Mouse (Mus musculus): ENCODE data around the gene Nab1. TPM values are rescaled to one million over a fixed set of nuclear protein-coding genes. Genes with fewer than 3 reads are reported as not detected.
"Not testable (repeated sequence)": the region's sequence is repeated elsewhere in the genome, so short reads cannot be mapped to it uniquely, and the experiment has no call there.

Gene Nab1
- 13.2 and 18.8 TPM in 2 replicates for polyA plus RNA-seq (2014; fragmentation: Nextera tagmentation; extraction: Ambion mirVana)

GRCm38 (mm10) chr1:52500314-52500981 is at the start of gene Nab1:
Gene Nab1, minus strand, starts transcription at chr1:52500679.
- H3K9ac ChIP-seq (ENCODE audit: low read depth, low read length): peak within 1 kb of the TSS; percentile 87
- WGBS: 0% methylated on average over 11 of the region's 80 CpGs
- H3K27me3 ChIP-seq (ENCODE audit: control insufficient read depth, insufficient read depth, low read length): no peaks in the 10 kb centered on the region
- ATAC-seq (ENCODE audit: low FRiP score, low TSS enrichment): peak; percentile 92
- H3K4me2 ChIP-seq (replicated peaks; ENCODE audit: low read depth, low read length): peak within 1 kb of the TSS; percentile 84
- no peaks in the 10 kb centered on the region for H3K9me3 ChIP-seq (ENCODE audit: control insufficient read depth, low read length)
- peak within 1 kb of the TSS; percentile 80 for H3K4me3 ChIP-seq (ENCODE audit: low read length)
- H3K27ac ChIP-seq (ENCODE audit: low read depth, low read length): peak within 1 kb of the TSS; percentile 84
- H3K36me3 ChIP-seq (ENCODE audit: control insufficient read depth, insufficient read depth, low read length): no peaks in the 10 kb centered on the region
- H3K4me1 ChIP-seq (ENCODE audit: control insufficient read depth, insufficient read depth, low read length): no peaks in the 10 kb centered on the region

GRCm38 (mm10) chr1:52547451-52547850 is 47.0 kb upstream of the Nab1 start:
- H3K4me3 ChIP-seq (ENCODE audit: low read length): no peak overlapping the region
- no peak overlapping the region for H3K9ac ChIP-seq (ENCODE audit: low read depth, low read length)
- no peaks in the 10 kb centered on the region for H3K36me3 ChIP-seq (ENCODE audit: control insufficient read depth, insufficient read depth, low read length)
- H3K27ac ChIP-seq (ENCODE audit: low read depth, low read length): no peak overlapping the region
- no peaks in the 10 kb centered on the region for H3K27me3 ChIP-seq (ENCODE audit: control insufficient read depth, insufficient read depth, low read length)
- no peaks in the 10 kb centered on the region for H3K4me1 ChIP-seq (ENCODE audit: control insufficient read depth, insufficient read depth, low read length)
- H3K9me3 ChIP-seq (ENCODE audit: control insufficient read depth, low read length): peaks cover 4% of the 10 kb centered on the region; the same call in 1 of the 2 replicates
- no peak for ATAC-seq (ENCODE audit: low FRiP score, low TSS enrichment)
- WGBS: 86% methylated on average over 5 of the region's 5 CpGs
- no peak overlapping the region for H3K4me2 ChIP-seq (replicated peaks; ENCODE audit: low read depth, low read length)

GRCm38 (mm10) chr1:52546796-52547195 is 46.3 kb upstream of the Nab1 start:
- Histone ChIP-seq H3K9me3 (ENCODE audit: control insufficient read depth, low read length) (peaks cover 4% of the 10 kb centered on the region; the same call in 1 of the 2 replicates), H3K4me2 (replicated peaks; ENCODE audit: low read depth, low read length) (no peak overlapping the region), H3K4me3 (ENCODE audit: low read length) (no peak overlapping the region), H3K4me1 (ENCODE audit: control insufficient read depth, insufficient read depth, low read length) (no peaks in the 10 kb centered on the region), H3K36me3 (ENCODE audit: control insufficient read depth, insufficient read depth, low read length) (no peaks in the 10 kb centered on the region), H3K9ac (ENCODE audit: low read depth, low read length) (no peak overlapping the region), H3K27ac (ENCODE audit: low read depth, low read length) (no peak overlapping the region), H3K27me3 (ENCODE audit: control insufficient read depth, insufficient read depth, low read length) (no peaks in the 10 kb centered on the region)
- WGBS: 94% methylated on average over 3 of the region's 3 CpGs
- no peak for ATAC-seq (ENCODE audit: low FRiP score, low TSS enrichment)

- H3K36me3 ChIP-seq (ENCODE audit: control insufficient read depth, insufficient read depth, low read length); H3K27me3 ChIP-seq (ENCODE audit: control insufficient read depth, insufficient read depth, low read length); H3K9ac ChIP-seq (ENCODE audit: low read depth, low read length); H3K4me2 ChIP-seq (replicated peaks; ENCODE audit: low read depth, low read length); H3K27ac ChIP-seq (ENCODE audit: low read depth, low read length); ATAC-seq (ENCODE audit: low FRiP score, low TSS enrichment); H3K4me1 ChIP-seq (ENCODE audit: control insufficient read depth, insufficient read depth, low read length); H3K9me3 ChIP-seq (ENCODE audit: control insufficient read depth, low read length); H3K4me3 ChIP-seq (ENCODE audit: low read length): not testable (repeated sequence)
- 86% methylated on average over 3 of the region's 3 CpGs for WGBS
Measured at GRCm38 (mm10) chr1:52540124-52540523, 39.6 kb upstream of the Nab1 start.

- H3K4me2 ChIP-seq (replicated peaks; ENCODE audit: low read depth, low read length): no peak overlapping the region
- H3K36me3 ChIP-seq (ENCODE audit: control insufficient read depth, insufficient read depth, low read length): no peaks in the 10 kb centered on the region
- ATAC-seq (ENCODE audit: low FRiP score, low TSS enrichment): no peak
- H3K27ac ChIP-seq (ENCODE audit: low read depth, low read length): no peak overlapping the region
- no peaks in the 10 kb centered on the region for H3K27me3 ChIP-seq (ENCODE audit: control insufficient read depth, insufficient read depth, low read length)
- H3K9ac ChIP-seq (ENCODE audit: low read depth, low read length): no peak overlapping the region
- H3K4me1 ChIP-seq (ENCODE audit: control insufficient read depth, insufficient read depth, low read length): no peaks in the 10 kb centered on the region
- H3K4me3 ChIP-seq (ENCODE audit: low read length): no peak overlapping the region
- no peaks in the 10 kb centered on the region for H3K9me3 ChIP-seq (ENCODE audit: control insufficient read depth, low read length)
Measured at GRCm38 (mm10) chr1:52529933-52530332, 29.5 kb upstream of the Nab1 start.

GRCm38 (mm10) chr1:52527656-52528055 is 27.2 kb upstream of the Nab1 start:
- H3K4me2 ChIP-seq (replicated peaks; ENCODE audit: low read depth, low read length): no peak overlapping the region
- no peak overlapping the region for H3K27ac ChIP-seq (ENCODE audit: low read depth, low read length)
- H3K4me1 ChIP-seq (ENCODE audit: control insufficient read depth, insufficient read depth, low read length): no peaks in the 10 kb centered on the region
- H3K27me3 ChIP-seq (ENCODE audit: control insufficient read depth, insufficient read depth, low read length): no peaks in the 10 kb centered on the region
- no peak overlapping the region for H3K9ac ChIP-seq (ENCODE audit: low read depth, low read length)
- no peaks in the 10 kb centered on the region for H3K9me3 ChIP-seq (ENCODE audit: control insufficient read depth, low read length)
- H3K36me3 ChIP-seq (ENCODE audit: control insufficient read depth, insufficient read depth, low read length): no peaks in the 10 kb centered on the region
- H3K4me3 ChIP-seq (ENCODE audit: low read length): no peak overlapping the region
- 59% methylated on average over 2 of the region's 2 CpGs for WGBS
- ATAC-seq (ENCODE audit: low FRiP score, low TSS enrichment): no peak

- Histone ChIP-seq H3K36me3 (ENCODE audit: control insufficient read depth, insufficient read depth, low read length) (no peaks in the 10 kb centered on the region), H3K9me3 (ENCODE audit: control insufficient read depth, low read length) (no peaks in the 10 kb centered on the region), H3K4me2 (replicated peaks; ENCODE audit: low read depth, low read length) (no peak overlapping the region), H3K9ac (ENCODE audit: low read depth, low read length) (no peak overlapping the region), H3K4me3 (ENCODE audit: low read length) (no peak overlapping the region), H3K27me3 (ENCODE audit: control insufficient read depth, insufficient read depth, low read length) (no peaks in the 10 kb centered on the region), H3K4me1 (ENCODE audit: control insufficient read depth, insufficient read depth, low read length) (no peaks in the 10 kb centered on the region), H3K27ac (ENCODE audit: low read depth, low read length) (no peak overlapping the region)
- no peak for ATAC-seq (ENCODE audit: low FRiP score, low TSS enrichment)
- WGBS: 41% methylated on average over 2 of the region's 2 CpGs
Measured at GRCm38 (mm10) chr1:52527252-52527651, 26.8 kb upstream of the Nab1 start.

GRCm38 (mm10) chr1:52524663-52525062 is 24.2 kb upstream of the Nab1 start:
- Histone ChIP-seq H3K4me1 (ENCODE audit: control insufficient read depth, insufficient read depth, low read length) (no peaks in the 10 kb centered on the region), H3K4me2 (replicated peaks; ENCODE audit: low read depth, low read length) (no peak overlapping the region), H3K36me3 (ENCODE audit: control insufficient read depth, insufficient read depth, low read length) (no peaks in the 10 kb centered on the region), H3K9ac (ENCODE audit: low read depth, low read length) (no peak overlapping the region), H3K4me3 (ENCODE audit: low read length) (no peak overlapping the region), H3K27ac (ENCODE audit: low read depth, low read length) (no peak overlapping the region), H3K9me3 (ENCODE audit: control insufficient read depth, low read length) (no peaks in the 10 kb centered on the region), H3K27me3 (ENCODE audit: control insufficient read depth, insufficient read depth, low read length) (no peaks in the 10 kb centered on the region)
- WGBS: 77% methylated on average over 5 of the region's 5 CpGs
- ATAC-seq (ENCODE audit: low FRiP score, low TSS enrichment): no peak

GRCm38 (mm10) chr1:52524150-52524549 is 23.7 kb upstream of the Nab1 start:
- Histone ChIP-seq H3K36me3 (ENCODE audit: control insufficient read depth, insufficient read depth, low read length) (no peaks in the 10 kb centered on the region), H3K4me1 (ENCODE audit: control insufficient read depth, insufficient read depth, low read length) (no peaks in the 10 kb centered on the region), H3K4me2 (replicated peaks; ENCODE audit: low read depth, low read length) (no peak overlapping the region), H3K9me3 (ENCODE audit: control insufficient read depth, low read length) (no peaks in the 10 kb centered on the region), H3K27ac (ENCODE audit: low read depth, low read length) (no peak overlapping the region), H3K9ac (ENCODE audit: low read depth, low read length) (no peak overlapping the region), H3K27me3 (ENCODE audit: control insufficient read depth, insufficient read depth, low read length) (no peaks in the 10 kb centered on the region), H3K4me3 (ENCODE audit: low read length) (no peak overlapping the region)
- WGBS: 47% methylated on average over 7 of the region's 7 CpGs
- ATAC-seq (ENCODE audit: low FRiP score, low TSS enrichment): no peak

Measured in kidney, embryonic 14.5 days (tissue).